Mouse (Mus musculus) MN1 (cell line): Measurements from ENCODE around the gene Dexi.

ENCODE experiments used
- DNase-seq: peaks from one replicate; pipeline ENCODE4 v3.0.0-alpha.2; 2016; ENCODE audit warnings: low spot score

Gene Dexi

GRCm38 (mm10) chr16:10499122-10499521, 43.7 kb downstream of the Dexi start:
- no peak for DNase-seq

GRCm38 (mm10) chr16:10498096-10498602, 44.7 kb downstream of the Dexi start:
- no peak for DNase-seq

- no peak for DNase-seq
Measured at GRCm38 (mm10) chr16:10495824-10496298, 47.0 kb downstream of the Dexi start.

- DNase-seq, result no peak
Measured at GRCm38 (mm10) chr16:10492587-10492986, 50.3 kb downstream of the Dexi start.

- no peak for DNase-seq
Measured at GRCm38 (mm10) chr16:10491716-10492115, 51.1 kb downstream of the Dexi start.

- DNase-seq, result no peak
Measured at GRCm38 (mm10) chr16:10490503-10491150, 52.2 kb downstream of the Dexi start.

- no peak for DNase-seq
Measured at GRCm38 (mm10) chr16:10489904-10490457, 52.9 kb downstream of the Dexi start.

GRCm38 (mm10) chr16:10489483-10489882, 53.4 kb downstream of the Dexi start:
- DNase-seq, result no peak

GRCm38 (mm10) chr16:10488769-10489481, 53.9 kb downstream of the Dexi start:
- no peak for DNase-seq

GRCm38 (mm10) chr16:10487895-10488493, 54.9 kb downstream of the Dexi start:
- no peak for DNase-seq

- no peak for DNase-seq
Measured at GRCm38 (mm10) chr16:10486993-10487392, 55.9 kb downstream of the Dexi start.

GRCm38 (mm10) chr16:10482343-10482742, 60.5 kb downstream of the Dexi start:
- no peak for DNase-seq

GRCm38 (mm10) chr16:10479857-10480256, 63.0 kb downstream of the Dexi start, which contains the start of gene Ciita:
TSS of gene Ciita (plus strand) at chr16:10480059.
- no peak for DNase-seq

GRCm38 (mm10) chr16:10475919-10476318, 66.9 kb downstream of the Dexi start:
- DNase-seq, result no peak

- DNase-seq, result no peak
Measured at GRCm38 (mm10) chr16:10474956-10475355, 67.9 kb downstream of the Dexi start.

- DNase-seq, result no peak
Measured at GRCm38 (mm10) chr16:10471950-10472349, 70.9 kb downstream of the Dexi start.

- no peak for DNase-seq
Measured at GRCm38 (mm10) chr16:10468201-10468600, 74.7 kb downstream of the Dexi start.

GRCm38 (mm10) chr16:10467391-10468107, 75.3 kb downstream of the Dexi start:
- DNase-seq, result no peak

- no peak for DNase-seq
Measured at GRCm38 (mm10) chr16:10465011-10465681, 77.7 kb downstream of the Dexi start.

- DNase-seq, result no peak
Measured at GRCm38 (mm10) chr16:10461178-10461577, 81.7 kb downstream of the Dexi start.

GRCm38 (mm10) chr16:10460188-10460587, 82.7 kb downstream of the Dexi start:
- DNase-seq, result no peak
